Mouse (Mus musculus) mouse trophoblast stem cell (cell line): ENCODE measurements around the gene Anapc15-ps.

ENCODE experiments used
- in situ Hi-C, 2 experiments: fragments of 300-500 bp; cut with MseI, MboI; formaldehyde crosslinking; loops; 2 replicates in 1 of 2; 3 replicates in 1 of 2; pipeline ENCODE4 v1.15.1; 2025

Gene Anapc15-ps

GRCm38 (mm10) chr10:95691347-95691746 is 18.1 kb upstream of the Anapc15-ps start:
- in situ Hi-C loops: no loop called here

- in situ Hi-C loops: no loop called here
Observed at GRCm38 (mm10) chr10:95689833-95690232, 16.6 kb upstream of the Anapc15-ps start.

- in situ Hi-C loops: no loop called here
Observed at GRCm38 (mm10) chr10:95689058-95689457, 15.8 kb upstream of the Anapc15-ps start.

- in situ Hi-C loops: no loop called here
Observed at GRCm38 (mm10) chr10:95687558-95688141, 14.4 kb upstream of the Anapc15-ps start.

- in situ Hi-C loops: no loop called here
Observed at GRCm38 (mm10) chr10:95686041-95686440, 12.8 kb upstream of the Anapc15-ps start.

GRCm38 (mm10) chr10:95684782-95685555 is 11.7 kb upstream of the Anapc15-ps start:
- in situ Hi-C loops: no loop called here

- in situ Hi-C loops: no loop called here
Observed at GRCm38 (mm10) chr10:95684250-95684649, 11.0 kb upstream of the Anapc15-ps start.

GRCm38 (mm10) chr10:95683735-95684134 is 10.5 kb upstream of the Anapc15-ps start:
- in situ Hi-C loops: no loop called here

- in situ Hi-C loops: no loop called here
Observed at GRCm38 (mm10) chr10:95682964-95683363, 9.7 kb upstream of the Anapc15-ps start.

GRCm38 (mm10) chr10:95682091-95682740 is 9.0 kb upstream of the Anapc15-ps start:
- in situ Hi-C loops: no loop called here

GRCm38 (mm10) chr10:95681481-95681880 is 8.2 kb upstream of the Anapc15-ps start:
- in situ Hi-C loops: no loop called here

GRCm38 (mm10) chr10:95681058-95681440 is 7.8 kb upstream of the Anapc15-ps start:
- in situ Hi-C loops: no loop called here

GRCm38 (mm10) chr10:95680153-95681057 is 7.2 kb upstream of the Anapc15-ps start:
- in situ Hi-C loops: no loop called here

GRCm38 (mm10) chr10:95679131-95679530 is 5.9 kb upstream of the Anapc15-ps start:
- in situ Hi-C loops: no loop called here

- in situ Hi-C loops: no loop called here
Observed at GRCm38 (mm10) chr10:95678661-95679060, 5.4 kb upstream of the Anapc15-ps start.

- in situ Hi-C loops: no loop called here
Observed at GRCm38 (mm10) chr10:95678241-95678640, 5.0 kb upstream of the Anapc15-ps start.

- in situ Hi-C loops: no loop called here
Observed at GRCm38 (mm10) chr10:95677356-95678109, 4.3 kb upstream of the Anapc15-ps start.

GRCm38 (mm10) chr10:95676991-95677355 is 3.7 kb upstream of the Anapc15-ps start:
- in situ Hi-C loops: no loop called here

- in situ Hi-C loops: no loop called here
Observed at GRCm38 (mm10) chr10:95676387-95676786, 3.1 kb upstream of the Anapc15-ps start.

- in situ Hi-C loops: no loop called here
Observed at GRCm38 (mm10) chr10:95670781-95671780, 2.2 kb downstream of the Anapc15-ps start.
